Mouse (Mus musculus): ENCODE results near the gene Nle1. TPM values are rescaled to one million over a fixed set of nuclear protein-coding genes. Genes with fewer than 3 reads are reported as not detected.

Nle1 gene
- total and polyA plus RNA-seq, 3 experiments = 97.3 to 103 TPM; not detected in 1

- H3K4me3 ChIP-seq (ENCODE audit: control insufficient read depth in 1 of 2, insufficient read depth in 1 of 2, low read depth in 2 of 2, low read length in 2 of 2) = peak overlapping the region; percentile 45 to 96
- no peak for DNase-seq (ENCODE audit: low read depth, low spot score)
- no peaks in the 10 kb centered on the region for H3K9me3 ChIP-seq (replicated peaks; ENCODE audit: insufficient read depth, low read length)
- H3K27me3 ChIP-seq (ENCODE audit: control insufficient read depth in 1 of 2, insufficient read depth in 2 of 2, low read length in 2 of 2) = no peaks in the 10 kb centered on the region
- peak overlapping the region; percentile 94 for H3K9ac ChIP-seq (ENCODE audit: control insufficient read depth, low read depth, low read length, poor library complexity, severe bottlenecking)
- peaks cover 2 to 17% of the 10 kb centered on the region in 2 experiments for H3K36me3 ChIP-seq (ENCODE audit: control insufficient read depth in 1 of 2, insufficient read depth in 2 of 2, low read length in 2 of 2)
- H3K79me2 ChIP-seq (ENCODE audit: control insufficient read depth, insufficient read depth, low read length, poor library complexity) = peaks cover 21% of the 10 kb centered on the region
- H3K4me1 ChIP-seq (ENCODE audit: control insufficient read depth in 1 of 2, insufficient read depth in 2 of 2, low read length in 2 of 2) = peaks cover 0 to 12% of the 10 kb centered on the region in 2 experiments; a peak in 3 of 4 replicates
- TF ChIP-seq GABPA (IDR thresholded peaks at IDR 0.05; ENCODE audit: low read depth, low read length) = no peak
- TF ChIP-seq RAD21 (IDR thresholded peaks at IDR 0.05; ENCODE audit: low read depth, low read length) = no peak
- no peak for TF ChIP-seq GATA1 (IDR thresholded peaks at IDR 0.05; ENCODE audit: low read depth, low read length)
- peak; percentile 7; the same call in 1 of the 2 replicates for TF ChIP-seq E2F4 (IDR thresholded peaks at IDR 0.05; ENCODE audit: borderline replicate concordance, low read depth, low read length)
- TF ChIP-seq CTCF (IDR thresholded peaks at IDR 0.05 in 2 of 3, conservative IDR thresholded peaks at IDR 0.05 in 1 of 3; ENCODE audit: control insufficient read depth in 1 of 3, insufficient read depth in 1 of 3, low read depth in 2 of 3, low read length in 3 of 3, poor library complexity in 1 of 3, severe bottlenecking in 1 of 3) = no peak
- TF ChIP-seq ETS1 (IDR thresholded peaks at IDR 0.05; ENCODE audit: low read depth, low read length) = no peak
- no peak for TF ChIP-seq MXI1 (IDR thresholded peaks at IDR 0.05; ENCODE audit: low read depth, low read length)
- no peak for TF ChIP-seq HCFC1 (IDR thresholded peaks at IDR 0.05; ENCODE audit: low read depth, low read length)
- TF ChIP-seq SMC3 (IDR thresholded peaks at IDR 0.05; ENCODE audit: low read depth, low read length) = no peak
- no peak for TF ChIP-seq POLR2AphosphoS2 (IDR thresholded peaks at IDR 0.05; ENCODE audit: low read length)
- TF ChIP-seq MAZ (IDR thresholded peaks at IDR 0.05; ENCODE audit: low read depth, low read length) = no peak
- TF ChIP-seq ZC3H11A (IDR thresholded peaks at IDR 0.05; ENCODE audit: low read depth, low read length) = no peak
- no peak for TF ChIP-seq MYB (IDR thresholded peaks at IDR 0.05; ENCODE audit: low read depth, low read length)
- no peak for TF ChIP-seq ZNF384 (IDR thresholded peaks at IDR 0.05; ENCODE audit: low read depth, low read length)
- TF ChIP-seq NRF1 (IDR thresholded peaks at IDR 0.05; ENCODE audit: insufficient read depth, low read depth, low read length, poor library complexity, severe bottlenecking) = peak; percentile 51; the same call in 1 of the 2 replicates
- H3K27ac ChIP-seq (ENCODE audit: control insufficient read depth, low read depth, low read length) = peak overlapping the region; percentile 65
Observed at GRCm38 (mm10) chr11:82908608-82908989, 388 bp upstream of the Nle1 start.

- Histone ChIP-seq H3K27ac (ENCODE audit: control insufficient read depth, low read depth, low read length) (no peak overlapping the region), H3K27me3 (ENCODE audit: control insufficient read depth in 1 of 2, insufficient read depth in 2 of 2, low read length in 2 of 2) (no peaks in the 10 kb centered on the region), H3K4me1 (ENCODE audit: control insufficient read depth in 1 of 2, insufficient read depth in 2 of 2, low read length in 2 of 2) (peaks cover 0 to 12% of the 10 kb centered on the region in 2 experiments; a peak in 3 of 4 replicates), H3K36me3 (ENCODE audit: control insufficient read depth in 1 of 2, insufficient read depth in 2 of 2, low read length in 2 of 2) (peaks cover 4 to 17% of the 10 kb centered on the region in 2 experiments), H3K4me3 (ENCODE audit: control insufficient read depth in 1 of 2, insufficient read depth in 1 of 2, low read depth in 2 of 2, low read length in 2 of 2) (no peak overlapping the region), H3K9ac (ENCODE audit: control insufficient read depth, low read depth, low read length, poor library complexity, severe bottlenecking) (no peak overlapping the region), H3K9me3 (replicated peaks; ENCODE audit: insufficient read depth, low read length) (no peaks in the 10 kb centered on the region), H3K79me2 (ENCODE audit: control insufficient read depth, insufficient read depth, low read length, poor library complexity) (peaks cover 21% of the 10 kb centered on the region)
- no peak for TF ChIP-seq MYC (IDR thresholded peaks at IDR 0.05; ENCODE audit: low read depth, low read length)
- no peak for TF ChIP-seq MXI1 (IDR thresholded peaks at IDR 0.05; ENCODE audit: low read depth, low read length)
- TF ChIP-seq ZC3H11A (IDR thresholded peaks at IDR 0.05; ENCODE audit: low read depth, low read length) = no peak
- TF ChIP-seq KAT2A (conservative IDR thresholded peaks at IDR 0.05; ENCODE audit: low read depth, low read length) = no peak
- no peak for TF ChIP-seq POLR2AphosphoS2 (IDR thresholded peaks at IDR 0.05; ENCODE audit: low read length)
- no peak for TF ChIP-seq GABPA (IDR thresholded peaks at IDR 0.05; ENCODE audit: low read depth, low read length)
- TF ChIP-seq SIN3A (IDR thresholded peaks at IDR 0.05; ENCODE audit: low read length) = no peak
- no peak for TF ChIP-seq MAX (IDR thresholded peaks at IDR 0.05; ENCODE audit: low read length)
- no peak for TF ChIP-seq TAL1 (IDR thresholded peaks at IDR 0.05; ENCODE audit: low read length)
- TF ChIP-seq UBTF (IDR thresholded peaks at IDR 0.05; ENCODE audit: borderline replicate concordance, insufficient read depth, low read depth, low read length) = no peak
- no peak for TF ChIP-seq MAZ (IDR thresholded peaks at IDR 0.05; ENCODE audit: low read depth, low read length)
- no peak for TF ChIP-seq ZKSCAN1 (IDR thresholded peaks at IDR 0.05; ENCODE audit: low read depth, low read length)
- TF ChIP-seq POLR2A (IDR thresholded peaks at IDR 0.05; ENCODE audit: control insufficient read depth in 1 of 2, insufficient read depth in 1 of 2, low read depth in 1 of 2, low read length in 2 of 2, poor library complexity in 1 of 2) = no peak; a peak in 1 of 4 replicates
- TF ChIP-seq TCF12 (IDR thresholded peaks at IDR 0.05; ENCODE audit: low read depth, low read length) = no peak
- no peak for TF ChIP-seq GATA1 (IDR thresholded peaks at IDR 0.05; ENCODE audit: low read depth, low read length)
- no peak for TF ChIP-seq RCOR1 (IDR thresholded peaks at IDR 0.05; ENCODE audit: low read depth, low read length)
- TF ChIP-seq USF2 (IDR thresholded peaks at IDR 0.05; ENCODE audit: borderline replicate concordance in 1 of 2, insufficient read depth in 1 of 2, low read depth in 1 of 2, low read length in 2 of 2) = no peak
- TF ChIP-seq BHLHE40 (IDR thresholded peaks at IDR 0.05; ENCODE audit: borderline replicate concordance, low read depth, low read length) = no peak
- no peak for TF ChIP-seq ZMIZ1 (IDR thresholded peaks at IDR 0.05; ENCODE audit: low read depth, low read length)
- no peak for DNase-seq (ENCODE audit: low read depth, low spot score)
Observed at GRCm38 (mm10) chr11:82905816-82906215, 2.4 kb downstream of the Nle1 start.

All from MEL (cell line).